Mouse (Mus musculus): ENCODE measurements around the gene Glis3.

The Glis3 gene

DNA sequence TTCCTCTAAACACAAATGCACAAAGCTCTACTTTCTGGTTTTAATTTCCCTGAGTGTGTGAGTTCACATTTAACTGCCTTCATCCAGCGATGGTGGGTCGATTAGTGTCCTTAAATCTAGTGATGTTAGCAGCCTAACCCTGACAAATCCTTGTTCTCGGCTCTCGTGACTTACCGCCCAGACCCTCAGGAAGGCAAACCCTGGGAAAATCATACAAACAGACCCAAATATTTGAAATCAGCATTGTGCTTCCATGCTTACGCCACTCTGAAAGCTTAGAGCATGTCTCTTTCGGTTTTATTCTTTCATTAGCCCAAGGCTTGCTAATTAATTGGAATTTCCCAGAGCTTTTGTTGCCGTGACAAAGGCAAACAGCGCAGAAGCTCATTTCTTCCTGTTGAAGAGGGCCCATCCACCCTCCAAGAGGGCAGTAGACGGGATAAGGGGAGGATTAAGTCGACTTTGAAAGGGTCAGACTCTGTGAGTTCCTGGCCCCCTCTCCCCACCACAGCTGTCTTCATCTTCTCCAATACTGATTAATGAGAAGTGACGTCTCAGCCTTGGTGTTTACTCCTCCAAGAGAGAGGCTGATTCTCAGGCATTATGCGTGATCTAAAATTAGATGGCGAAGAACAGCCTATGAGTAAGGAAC is 100.0 kb downstream of the Glis3 start:
- DNase-seq = no peak

GRCm38 (mm10) chr19:28577023-28577422 is 102.9 kb downstream of the Glis3 start:
- peak in 1 of 2 experiments; percentile 5 for DNase-seq

DNA sequence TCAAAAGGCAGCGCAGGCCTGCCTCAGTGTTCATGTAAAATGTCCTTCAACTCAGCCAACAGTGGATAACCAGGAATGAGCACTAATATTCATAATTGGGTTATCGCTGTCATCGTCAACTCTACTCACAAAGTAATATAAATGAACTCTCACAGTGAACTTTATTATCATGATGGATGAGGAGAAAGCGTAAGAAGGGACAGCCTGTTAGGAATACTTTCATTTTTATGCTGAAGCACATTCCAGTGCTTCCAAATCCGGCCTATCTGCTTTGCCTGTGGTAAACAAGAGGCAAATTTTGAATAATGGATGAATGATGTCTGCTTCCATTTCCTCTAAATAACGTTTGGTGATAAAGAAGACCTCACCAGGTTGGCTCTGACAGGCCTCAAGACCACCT is 103.3 kb downstream of the Glis3 start:
- DNase-seq = no peak

DNA sequence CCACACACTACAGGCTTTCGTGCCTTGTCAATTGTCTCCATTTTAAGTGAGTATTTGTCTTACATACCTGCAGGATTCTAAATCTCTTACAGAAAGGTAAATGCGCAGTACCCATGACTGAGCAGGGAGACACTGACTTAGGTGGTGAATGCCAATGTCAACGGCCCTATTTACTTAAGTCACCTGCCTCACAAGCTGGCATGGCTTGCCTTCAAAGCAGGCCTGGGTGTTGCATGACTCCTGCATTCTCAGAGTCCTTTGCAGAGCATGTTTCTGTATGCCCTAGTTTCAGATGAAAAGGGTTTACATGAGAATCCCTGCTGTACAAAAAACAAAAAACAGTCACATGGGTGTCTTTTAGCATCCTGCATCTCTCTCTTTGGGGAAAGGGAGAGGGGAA is 106.2 kb downstream of the Glis3 start:
- DNase-seq = no peak

GRCm38 (mm10) chr19:28569856-28570255 is 110.0 kb downstream of the Glis3 start:
- DNase-seq = no peak

DNA sequence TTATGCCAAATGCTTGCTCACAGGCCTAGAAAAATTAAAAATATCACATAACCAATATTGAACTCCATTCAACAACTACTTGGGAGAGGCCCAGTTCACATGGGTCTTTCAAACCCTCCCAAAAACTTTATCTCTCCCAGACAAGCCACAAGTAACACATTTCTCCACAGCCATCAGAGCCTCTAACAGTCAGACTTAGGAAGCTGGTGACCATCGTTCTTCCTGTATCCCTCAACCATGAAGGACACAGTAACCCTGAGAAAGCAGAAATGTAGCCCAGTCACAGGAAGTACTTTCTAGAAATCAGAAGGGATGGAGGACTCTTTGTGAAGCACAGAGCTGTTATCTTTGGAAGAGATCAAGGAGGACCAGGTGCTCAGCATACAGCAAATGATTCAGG is 112.8 kb downstream of the Glis3 start:
- DNase-seq = no peak

DNA sequence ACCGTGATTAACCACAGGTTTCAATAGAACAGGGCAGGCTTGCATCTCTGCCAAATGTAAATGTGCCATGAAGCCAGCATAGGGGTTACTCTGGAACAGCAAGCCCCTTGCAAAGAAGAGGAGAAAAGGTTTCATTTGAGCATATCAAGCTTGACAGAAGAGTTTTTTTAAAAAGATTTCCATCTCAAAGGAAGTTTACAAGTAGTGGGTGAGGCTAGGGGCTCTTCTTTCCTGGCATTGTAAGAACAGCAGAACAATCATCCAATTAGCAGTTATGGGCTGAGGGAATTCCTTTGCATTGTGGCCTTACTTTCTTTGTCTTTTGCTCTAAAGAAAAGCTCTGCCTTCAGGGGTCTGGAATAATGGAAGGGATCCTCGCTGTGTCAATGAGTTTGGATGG is 113.3 kb downstream of the Glis3 start:
- DNase-seq = no peak

- no peak for DNase-seq
Measured at GRCm38 (mm10) chr19:28561697-28562002, 118.2 kb downstream of the Glis3 start.

DNA sequence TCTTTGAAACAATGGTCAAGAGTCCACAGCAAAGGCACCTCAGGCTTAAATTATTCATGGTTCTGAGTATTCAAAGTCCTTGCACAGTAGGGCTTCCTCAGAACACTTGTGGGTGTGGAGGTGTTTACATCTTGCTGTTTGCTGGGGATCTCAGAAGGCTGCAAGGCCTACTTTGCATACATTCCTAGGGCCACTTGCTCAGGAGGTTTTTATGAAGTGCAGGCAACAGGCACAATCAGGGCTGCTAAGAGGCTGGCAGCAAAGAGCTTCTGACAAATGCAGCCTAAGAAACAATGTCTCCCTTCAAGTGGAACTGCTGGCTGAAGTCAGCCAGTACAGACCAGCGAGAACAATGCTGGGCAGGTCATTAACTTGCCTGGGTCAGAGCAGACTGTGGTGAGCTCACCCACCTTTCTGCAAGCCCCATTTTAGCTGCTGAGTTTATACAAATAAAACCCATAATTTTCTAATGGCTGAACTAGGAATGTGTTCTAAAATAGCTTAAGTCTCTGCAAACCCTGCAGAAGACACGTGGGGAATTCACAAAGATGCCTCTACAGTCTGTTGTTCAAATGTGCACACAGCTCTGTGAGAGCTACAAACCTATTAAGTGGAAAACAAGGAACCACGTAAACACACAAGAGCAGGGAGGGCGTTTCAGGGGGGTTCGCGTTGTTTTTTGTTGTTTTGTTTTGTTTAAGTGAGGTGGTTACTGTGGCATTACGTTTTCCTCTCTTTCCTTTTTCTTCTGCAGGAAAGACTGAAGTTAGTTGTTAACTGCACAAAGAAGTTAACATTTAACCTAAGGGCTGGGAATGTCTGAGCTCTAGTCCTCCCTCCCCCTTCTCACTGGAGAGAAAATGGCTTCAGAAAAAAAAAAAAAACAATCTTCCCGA is 118.8 kb downstream of the Glis3 start:
- DNase-seq = peak in 1 of 2 experiments; percentile 5

GRCm38 (mm10) chr19:28559836-28560235 is 120.0 kb downstream of the Glis3 start:
- DNase-seq = peak in 1 of 2 experiments; percentile 17

GRCm38 (mm10) chr19:28559400-28559799 is 120.5 kb downstream of the Glis3 start:
- no peak for DNase-seq

DNA sequence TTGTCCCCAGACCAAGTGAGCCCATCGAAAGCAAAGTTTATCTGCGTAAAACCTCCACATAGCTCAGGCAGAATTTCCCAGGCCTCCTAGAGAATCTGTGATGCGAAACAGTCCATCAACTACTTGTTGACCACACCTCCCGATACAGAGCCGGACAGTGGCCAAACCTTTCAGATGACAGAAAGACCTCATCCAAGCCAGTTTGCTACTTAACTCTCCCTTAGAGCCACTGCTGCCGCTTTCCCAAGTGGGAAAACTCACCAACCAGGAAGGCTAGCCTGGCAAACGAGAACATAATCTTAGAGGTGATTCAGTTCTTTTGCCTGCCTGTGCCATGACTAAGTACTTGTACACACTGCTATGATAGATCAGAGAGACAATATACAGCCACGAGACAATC is 121.2 kb downstream of the Glis3 start:
- no peak for DNase-seq

- DNase-seq = peak in 1 of 2 experiments; percentile 7
Measured at GRCm38 (mm10) chr19:28557559-28558328, 122.1 kb downstream of the Glis3 start.

- no peak for DNase-seq
Measured at GRCm38 (mm10) chr19:28555181-28555929, 124.5 kb downstream of the Glis3 start.

GRCm38 (mm10) chr19:28550611-28551010 is 129.3 kb downstream of the Glis3 start:
- no peak for DNase-seq

DNA sequence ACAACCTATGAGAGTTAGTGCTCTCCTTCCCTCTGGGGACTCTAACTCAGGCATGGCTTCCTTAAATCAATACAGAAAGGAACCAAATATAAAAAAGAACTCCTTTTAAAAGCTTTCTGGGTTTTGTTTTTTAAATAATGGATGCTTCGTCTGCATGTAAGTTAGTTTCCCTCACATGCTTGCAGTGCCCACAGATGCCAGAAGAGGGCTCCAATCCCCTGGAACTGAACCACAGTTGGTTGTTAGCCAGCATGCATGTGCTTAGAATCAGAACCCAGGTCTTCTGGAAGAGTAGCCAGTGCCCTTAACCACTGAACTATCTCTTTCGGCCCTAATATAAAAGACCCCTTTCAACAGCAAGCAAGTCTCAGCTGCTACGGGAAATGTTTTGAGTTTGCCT is 132.9 kb downstream of the Glis3 start:
- DNase-seq = no peak

DNA sequence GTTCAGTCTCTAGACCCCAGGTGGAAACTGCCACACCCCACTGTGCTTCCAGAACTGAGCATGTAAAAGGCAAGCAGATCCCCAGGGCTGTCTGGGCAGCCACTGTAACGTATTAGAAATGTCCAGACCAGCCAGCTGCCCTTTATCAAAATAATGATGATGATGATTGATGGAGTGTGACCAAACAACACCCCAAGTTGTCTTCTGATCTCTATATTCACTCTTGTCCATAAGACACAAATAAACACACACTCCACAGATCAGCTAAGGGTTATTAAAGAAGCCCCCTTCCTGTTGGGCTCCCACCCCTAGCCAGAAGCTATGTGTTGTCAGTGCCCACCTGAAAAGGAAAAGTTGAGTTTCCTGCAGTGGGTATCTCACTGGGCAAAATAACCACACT is 134.4 kb downstream of the Glis3 start:
- DNase-seq = no peak

- DNase-seq = no peak
Measured at GRCm38 (mm10) chr19:28538813-28539212, 141.1 kb downstream of the Glis3 start.

- no peak for DNase-seq
Measured at GRCm38 (mm10) chr19:28534964-28535363, 144.9 kb downstream of the Glis3 start.

DNA sequence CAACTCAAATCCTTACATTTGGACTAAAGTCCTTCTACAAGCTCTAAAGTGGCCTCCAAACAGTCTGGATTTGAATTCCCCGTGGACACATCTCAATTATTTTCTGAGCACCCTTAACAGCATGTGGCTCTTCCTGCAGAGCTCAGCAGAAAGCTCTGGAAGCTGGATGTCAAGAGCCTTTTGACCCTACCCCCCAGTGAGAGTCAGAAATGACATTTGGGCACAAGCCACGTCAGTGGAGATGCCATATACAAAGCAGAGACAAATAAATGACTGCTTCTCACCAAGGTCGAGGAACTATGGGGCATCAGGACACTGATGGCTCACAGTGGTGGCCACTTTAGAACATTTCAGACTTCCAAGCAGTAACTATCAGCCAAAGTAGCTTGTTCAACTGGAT is 146.3 kb downstream of the Glis3 start:
- DNase-seq = no peak

- peak in 1 of 2 experiments; percentile 7 for DNase-seq
Measured at GRCm38 (mm10) chr19:28531750-28532149, 148.1 kb downstream of the Glis3 start.

DNA sequence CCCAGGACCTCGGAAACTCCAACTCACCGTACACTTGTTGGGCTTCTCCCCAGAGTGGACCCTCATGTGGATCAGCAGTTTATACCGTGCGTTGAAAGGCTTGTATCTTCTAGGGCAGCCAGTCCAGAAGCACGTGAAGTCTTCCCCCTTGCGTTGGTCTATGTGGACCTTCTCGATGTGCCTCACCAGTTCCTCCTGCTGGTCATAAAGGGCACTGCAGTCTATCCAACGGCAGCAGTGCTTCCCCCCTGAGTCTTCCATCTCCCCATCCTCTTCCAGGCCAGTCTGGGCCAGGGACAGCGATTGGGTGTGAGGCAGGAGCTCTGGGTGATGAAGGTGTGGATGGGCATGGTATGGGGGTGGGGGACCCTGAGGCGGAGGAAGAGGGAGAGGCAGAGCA is 149.0 kb downstream of the Glis3 start:
- DNase-seq = peak; percentile 14 to 25

DNA sequence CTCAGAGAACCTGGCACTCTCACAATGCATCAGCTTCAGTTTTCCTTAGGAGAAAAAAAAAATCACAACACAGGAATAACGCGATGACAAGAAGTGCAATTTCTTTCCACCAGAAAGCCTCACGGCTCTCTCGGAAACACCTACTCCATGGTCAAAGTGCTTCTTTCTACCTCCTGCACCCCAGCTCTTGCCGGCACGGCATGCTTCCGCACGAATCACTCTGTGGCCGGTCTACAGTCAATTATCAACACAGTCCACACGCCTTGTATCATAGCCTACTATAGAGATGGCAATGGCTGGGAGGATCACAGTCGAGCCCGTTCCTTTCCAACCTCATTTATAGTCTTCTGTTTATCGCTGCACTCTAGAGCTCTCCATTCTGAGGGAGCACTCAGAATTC is 150.9 kb downstream of the Glis3 start:
- DNase-seq = no peak
